Mouse (Mus musculus) megakaryocyte, embryonic 14.5 days (primary cell): ENCODE measurements around the gene Nr3c2.

Source experiments
- FLI1 ChIP-seq: IDR thresholded peaks from 2 replicates; pipeline ENCODE4 v1.6.1; 2012; ENCODE audit warnings: low read length, inconsistent platforms, mixed read lengths
- GATA1 ChIP-seq: IDR thresholded peaks from 3 replicates; pipeline ENCODE4 v1.6.1; 2012; ENCODE audit warnings: mixed read lengths, low read length, inconsistent platforms, borderline replicate concordance

- TF ChIP-seq FLI1 = no peak
- TF ChIP-seq GATA1 = no peak
Observed at GRCm38 (mm10) chr8:76984082-76984481, 84.8 kb downstream of the Nr3c2 start.
